Mouse (Mus musculus): Measurements from ENCODE around the gene Trim45. TPM values are rescaled to one million over a fixed set of nuclear protein-coding genes. Genes with fewer than 3 reads are reported as not detected.

The Trim45 gene
- polyA plus RNA-seq, 1 experiment: 1.4 TPM

GRCm38 (mm10) chr3:100931332-100932076 is 9.5 kb downstream of the Trim45 start:
- no peak overlapping the region for H3K4me3 ChIP-seq (ENCODE audit: extremely low read depth, insufficient read depth, insufficient read length)
- no peaks in the 10 kb centered on the region for H3K36me3 ChIP-seq (ENCODE audit: control insufficient read depth, insufficient read depth, low read length)
- WGBS: 94% methylated on average over 23 of the region's 23 CpGs

DNA sequence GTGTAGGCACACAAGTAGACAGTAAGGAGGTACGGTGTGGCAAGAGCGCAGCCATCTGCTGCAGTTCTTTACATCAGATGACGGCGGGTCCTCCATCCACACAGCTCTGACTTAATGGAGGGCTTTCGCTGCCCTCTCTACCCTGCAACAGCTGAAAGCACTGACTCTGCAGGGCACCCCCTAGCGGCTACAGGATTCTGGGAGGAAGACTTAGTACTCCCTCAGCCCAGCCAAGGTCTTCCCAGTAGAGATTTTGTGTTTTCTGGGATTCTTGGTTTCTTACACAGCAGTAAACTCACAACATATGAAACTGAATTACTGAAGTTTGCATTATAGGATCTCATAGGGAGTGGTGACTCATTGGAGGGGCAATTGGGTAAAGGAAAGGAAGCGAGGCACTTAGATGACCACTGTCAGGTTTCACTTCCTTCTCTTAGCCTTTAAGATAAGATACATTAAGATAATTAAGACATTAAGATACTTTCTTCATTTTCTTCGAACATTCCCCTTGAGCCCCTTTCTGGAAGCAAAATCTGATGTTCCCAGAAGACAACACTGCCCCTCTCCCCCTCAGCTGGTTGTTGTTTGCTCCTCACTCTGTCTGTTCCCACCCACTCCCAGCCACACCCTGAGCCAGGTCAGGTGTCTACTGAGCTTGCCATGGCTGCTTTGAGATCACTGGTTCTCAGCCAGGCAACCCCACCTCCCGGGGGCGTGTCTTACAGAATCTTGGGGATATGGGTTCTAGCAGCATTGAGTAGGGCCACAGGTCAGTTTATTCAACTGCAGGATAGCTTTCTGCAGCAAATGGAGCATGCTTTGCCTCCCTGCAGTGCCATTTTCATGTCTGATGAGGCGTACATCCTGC is 10.3 kb downstream of the Trim45 start:
- peak in 1 of 2 experiments; percentile 17 for DNase-seq (ENCODE audit: low read depth in 1 of 2, low spot score in 2 of 2)
- Histone ChIP-seq H3K4me3 (ENCODE audit: extremely low read depth, insufficient read depth, insufficient read length) (no peak overlapping the region), H3K27me3 (ENCODE audit: control insufficient read depth, insufficient read depth, low read length) (no peaks in the 10 kb centered on the region), H3K27ac (ENCODE audit: insufficient read depth, low read length) (no peak overlapping the region), H3K4me1 (ENCODE audit: control insufficient read depth, insufficient read depth, insufficient read length) (peaks cover 6% of the 10 kb centered on the region; the same call in 1 of the 2 replicates), H3K36me3 (ENCODE audit: control insufficient read depth, insufficient read depth, low read length) (no peaks in the 10 kb centered on the region)
- 79% methylated on average over 11 of the region's 11 CpGs for WGBS
- no peak for TF ChIP-seq POLR2A (IDR thresholded peaks at IDR 0.05; ENCODE audit: low read depth, low read length)
- no peak for TF ChIP-seq CTCF (IDR thresholded peaks at IDR 0.05; ENCODE audit: extremely low read depth, insufficient read depth, insufficient read length, insufficient replicate concordance)

More at GRCm38 (mm10) chr3:100931332-100932076, 9.5 kb downstream of the Trim45 start:
- DNase-seq (ENCODE audit: low read depth in 1 of 2, low spot score in 2 of 2): no peak
- Histone ChIP-seq H3K27me3 (ENCODE audit: control insufficient read depth, insufficient read depth, low read length) (no peaks in the 10 kb centered on the region), H3K27ac (ENCODE audit: insufficient read depth, low read length) (no peak overlapping the region), H3K4me1 (ENCODE audit: control insufficient read depth, insufficient read depth, insufficient read length) (peaks cover 6% of the 10 kb centered on the region; the same call in 1 of the 2 replicates)
- TF ChIP-seq POLR2A (IDR thresholded peaks at IDR 0.05; ENCODE audit: low read depth, low read length): no peak
- no peak for TF ChIP-seq CTCF (IDR thresholded peaks at IDR 0.05; ENCODE audit: extremely low read depth, insufficient read depth, insufficient read length, insufficient replicate concordance)

- no peak for DNase-seq (ENCODE audit: low read depth in 1 of 2, low spot score in 2 of 2)
- H3K27ac ChIP-seq (ENCODE audit: insufficient read depth, low read length): no peak overlapping the region
- TF ChIP-seq POLR2A (IDR thresholded peaks at IDR 0.05; ENCODE audit: low read depth, low read length) (no peak), CTCF (IDR thresholded peaks at IDR 0.05; ENCODE audit: extremely low read depth, insufficient read depth, insufficient read length, insufficient replicate concordance) (no peak)
- peaks cover 6% of the 10 kb centered on the region; the same call in 1 of the 2 replicates for H3K4me1 ChIP-seq (ENCODE audit: control insufficient read depth, insufficient read depth, insufficient read length)
- no peaks in the 10 kb centered on the region for H3K27me3 ChIP-seq (ENCODE audit: control insufficient read depth, insufficient read depth, low read length)
- WGBS: 93% methylated on average over 6 of the region's 6 CpGs
- no peak overlapping the region for H3K4me3 ChIP-seq (ENCODE audit: extremely low read depth, insufficient read depth, insufficient read length)
- peaks cover 4% of the 10 kb centered on the region; the same call in 1 of the 2 replicates for H3K36me3 ChIP-seq (ENCODE audit: control insufficient read depth, insufficient read depth, low read length)
Observed at GRCm38 (mm10) chr3:100935521-100935920, 13.5 kb downstream of the Trim45 start.

- WGBS: 96% methylated on average over 6 of the region's 6 CpGs
- Histone ChIP-seq H3K4me3 (ENCODE audit: extremely low read depth, insufficient read depth, insufficient read length) (no peak overlapping the region), H3K27ac (ENCODE audit: insufficient read depth, low read length) (no peak overlapping the region), H3K4me1 (ENCODE audit: control insufficient read depth, insufficient read depth, insufficient read length) (peaks cover 6% of the 10 kb centered on the region; the same call in 1 of the 2 replicates), H3K36me3 (ENCODE audit: control insufficient read depth, insufficient read depth, low read length) (peaks cover 6% of the 10 kb centered on the region; the same call in 1 of the 2 replicates), H3K27me3 (ENCODE audit: control insufficient read depth, insufficient read depth, low read length) (no peaks in the 10 kb centered on the region)
- no peak for DNase-seq (ENCODE audit: low read depth in 1 of 2, low spot score in 2 of 2)
- TF ChIP-seq CTCF (IDR thresholded peaks at IDR 0.05; ENCODE audit: extremely low read depth, insufficient read depth, insufficient read length, insufficient replicate concordance): no peak
- no peak for TF ChIP-seq POLR2A (IDR thresholded peaks at IDR 0.05; ENCODE audit: low read depth, low read length)
Observed at GRCm38 (mm10) chr3:100936201-100936600, 14.2 kb downstream of the Trim45 start.

DNA sequence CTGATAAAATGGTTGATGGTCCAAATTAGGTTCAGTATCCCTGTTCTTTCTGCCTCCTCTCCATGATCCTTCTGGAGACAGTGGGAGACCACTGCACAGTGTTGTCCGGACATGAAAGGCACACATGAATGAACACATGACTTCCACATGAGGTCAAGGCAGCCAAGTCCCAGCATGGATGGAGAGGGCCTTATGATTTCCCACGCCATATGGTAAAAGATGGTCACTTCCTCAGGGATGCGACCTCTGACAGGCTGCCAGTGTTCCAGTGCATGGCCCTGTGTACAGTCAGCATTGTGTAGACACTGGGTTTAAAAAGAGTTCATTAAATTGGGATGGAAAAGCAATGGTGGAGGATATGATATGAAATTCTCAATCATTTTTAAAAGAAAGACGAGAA is 16.2 kb downstream of the Trim45 start:
- 93% methylated on average over 4 of the region's 4 CpGs for WGBS
- Histone ChIP-seq H3K4me3 (ENCODE audit: extremely low read depth, insufficient read depth, insufficient read length) (no peak overlapping the region), H3K36me3 (ENCODE audit: control insufficient read depth, insufficient read depth, low read length) (peaks cover 13% of the 10 kb centered on the region; the same call in 1 of the 2 replicates), H3K27ac (ENCODE audit: insufficient read depth, low read length) (no peak overlapping the region), H3K27me3 (ENCODE audit: control insufficient read depth, insufficient read depth, low read length) (no peaks in the 10 kb centered on the region), H3K4me1 (ENCODE audit: control insufficient read depth, insufficient read depth, insufficient read length) (no peaks in the 10 kb centered on the region)
- no peak for DNase-seq (ENCODE audit: low read depth in 1 of 2, low spot score in 2 of 2)
- TF ChIP-seq CTCF (IDR thresholded peaks at IDR 0.05; ENCODE audit: extremely low read depth, insufficient read depth, insufficient read length, insufficient replicate concordance) (no peak), POLR2A (IDR thresholded peaks at IDR 0.05; ENCODE audit: low read depth, low read length) (no peak)

DNA sequence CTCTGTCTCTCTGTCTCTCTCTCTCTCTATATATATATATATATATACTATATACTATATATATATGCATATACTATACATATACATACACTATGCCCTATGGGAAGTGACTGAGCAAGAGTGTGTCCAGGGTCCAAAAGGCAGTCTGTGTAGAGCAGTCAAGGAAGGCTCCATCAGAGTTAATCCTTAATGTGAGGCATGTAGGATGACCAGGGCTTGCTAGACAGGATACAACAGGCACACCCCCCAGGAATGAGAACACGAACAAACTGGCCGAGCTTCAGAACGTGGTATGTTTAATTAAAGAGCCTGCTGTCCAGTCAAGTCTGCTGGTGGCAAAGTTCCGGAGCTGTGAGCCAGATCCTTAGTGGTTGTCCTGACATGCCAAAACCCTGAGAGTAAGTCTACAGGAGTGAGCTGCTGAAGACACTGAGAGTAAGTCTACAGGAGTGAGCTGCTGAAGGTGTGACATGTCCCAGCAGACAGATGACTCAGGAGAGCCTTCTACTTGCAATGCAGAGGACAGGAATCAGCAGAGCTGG is 18.6 kb downstream of the Trim45 start:
- 99% methylated on average over 4 of the region's 4 CpGs for WGBS
- peaks cover 19% of the 10 kb centered on the region for H3K36me3 ChIP-seq (ENCODE audit: control insufficient read depth, insufficient read depth, low read length)
- DNase-seq (ENCODE audit: low read depth in 1 of 2, low spot score in 2 of 2): no peak
- TF ChIP-seq CTCF (IDR thresholded peaks at IDR 0.05; ENCODE audit: extremely low read depth, insufficient read depth, insufficient read length, insufficient replicate concordance): no peak
- no peak for TF ChIP-seq POLR2A (IDR thresholded peaks at IDR 0.05; ENCODE audit: low read depth, low read length)
- H3K4me3 ChIP-seq (ENCODE audit: extremely low read depth, insufficient read depth, insufficient read length): no peak overlapping the region
- H3K27ac ChIP-seq (ENCODE audit: insufficient read depth, low read length): no peak overlapping the region
- no peaks in the 10 kb centered on the region for H3K4me1 ChIP-seq (ENCODE audit: control insufficient read depth, insufficient read depth, insufficient read length)
- H3K27me3 ChIP-seq (ENCODE audit: control insufficient read depth, insufficient read depth, low read length): no peaks in the 10 kb centered on the region
